Mouse (Mus musculus) bone marrow macrophage, adult 2 months (primary cell): ENCODE measurements around the gene Zdhhc12.

Experiments used
- CTCF ChIP-seq: IDR thresholded peaks from 2 replicates; pipeline ENCODE4 v1.5.1; 2012; ENCODE audit warnings: low read depth, mild to moderate bottlenecking, low read length, moderate library complexity
- POLR2A ChIP-seq: IDR thresholded peaks from 2 replicates; pipeline ENCODE4 v1.6.1; 2012; ENCODE audit warnings: mild to moderate bottlenecking, low read depth, low read length, borderline replicate concordance

DNA sequence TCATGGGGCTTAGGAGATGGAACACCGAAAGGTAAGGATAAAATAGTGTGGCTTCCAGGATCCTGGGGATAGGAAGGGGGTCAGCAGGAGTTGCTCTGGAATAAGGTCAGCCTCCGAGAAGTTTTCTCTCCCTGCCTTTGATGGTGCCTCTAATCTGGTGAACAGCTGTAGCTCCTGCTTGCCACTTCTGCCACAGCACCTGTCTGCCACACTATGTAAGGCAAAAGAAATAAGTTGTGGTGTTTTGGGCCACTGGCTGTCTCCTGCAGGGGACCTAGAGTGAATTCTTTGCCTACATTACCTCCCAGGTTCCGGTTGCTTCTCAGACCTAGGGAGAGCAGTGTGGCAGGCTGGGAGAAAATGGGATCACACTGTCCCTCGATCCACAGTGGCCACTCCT, 14.7 kb downstream of the Zdhhc12 start:
- TF ChIP-seq POLR2A (no peak), CTCF (no peak)
